Mouse (Mus musculus): ENCODE measurements around the gene Tcl1b1. TPM values are rescaled to one million over a fixed set of nuclear protein-coding genes. Genes with fewer than 3 reads are reported as not detected.
"Not testable (repeated sequence)": the region's sequence is repeated elsewhere in the genome, so short reads cannot be mapped to it uniquely, and the experiment has no call there.

The Tcl1b1 gene
- not detected in 2 replicates for polyA plus RNA-seq (2016; fragmentation: Nextera tagmentation; extraction: Ambion mirVana)

- WGBS = 88% methylated on average over 4 of the region's 4 CpGs
- no peak for DNase-seq (ENCODE audit: low spot score)
Observed at GRCm38 (mm10) chr12:105159390-105159789, at the start of gene Tcl1b1. Tcl1b1 (plus strand) TSS chr12:105159690.

GRCm38 (mm10) chr12:105109812-105110211, 49.7 kb upstream of the Tcl1b1 start:
- H3K27ac ChIP-seq (replicated peaks) = no peak overlapping the region
- H3K4me1 ChIP-seq = peaks cover 22% of the 10 kb centered on the region
- no peaks in the 10 kb centered on the region for H3K36me3 ChIP-seq (replicated peaks)
- no peak for DNase-seq (ENCODE audit: low spot score)
- H3K4me3 ChIP-seq = no peak overlapping the region
- no peaks in the 10 kb centered on the region for H3K9me3 ChIP-seq
- 61% methylated on average over 4 of the region's 4 CpGs for WGBS
- H3K27me3 ChIP-seq (replicated peaks; ENCODE audit: low read depth, poor library complexity, severe bottlenecking) = no peaks in the 10 kb centered on the region

More at GRCm38 (mm10) chr12:105159390-105159789, at the start of gene Tcl1b1:
- H3K27ac ChIP-seq (replicated peaks) = no peak within 1 kb of the TSS
- H3K4me3 ChIP-seq = no peak within 1 kb of the TSS
- H3K4me1 ChIP-seq = no peaks in the 10 kb centered on the region
- no peaks in the 10 kb centered on the region for H3K9me3 ChIP-seq
- H3K36me3 ChIP-seq (replicated peaks) = no peaks in the 10 kb centered on the region
- H3K27me3 ChIP-seq (replicated peaks; ENCODE audit: low read depth, poor library complexity, severe bottlenecking) = no peaks in the 10 kb centered on the region

- Histone ChIP-seq H3K27ac (replicated peaks) (no peak overlapping the region; the same call in 1 of the 2 replicates), H3K4me3 (no peak overlapping the region)
- 57% methylated on average over 13 of the region's 13 CpGs for WGBS
Observed at GRCm38 (mm10) chr12:105112321-105112988, 47.0 kb upstream of the Tcl1b1 start.

GRCm38 (mm10) chr12:105116648-105117047, 42.8 kb upstream of the Tcl1b1 start:
- H3K27ac ChIP-seq (replicated peaks) = no peak overlapping the region
- no peaks in the 10 kb centered on the region for H3K36me3 ChIP-seq (replicated peaks)
- DNase-seq (ENCODE audit: low spot score) = no peak
- no peak overlapping the region for H3K4me3 ChIP-seq
- no peaks in the 10 kb centered on the region for H3K9me3 ChIP-seq
- 86% methylated on average over 1 of the region's 1 CpGs for WGBS
- H3K27me3 ChIP-seq (replicated peaks; ENCODE audit: low read depth, poor library complexity, severe bottlenecking) = no peaks in the 10 kb centered on the region
- peaks cover 9% of the 10 kb centered on the region for H3K4me1 ChIP-seq

More at GRCm38 (mm10) chr12:105112321-105112988, 47.0 kb upstream of the Tcl1b1 start:
- no peak for DNase-seq (ENCODE audit: low spot score)
- H3K36me3 ChIP-seq (replicated peaks) = no peaks in the 10 kb centered on the region
- no peaks in the 10 kb centered on the region for H3K9me3 ChIP-seq
- no peaks in the 10 kb centered on the region for H3K27me3 ChIP-seq (replicated peaks; ENCODE audit: low read depth, poor library complexity, severe bottlenecking)
- H3K4me1 ChIP-seq = peaks cover 22% of the 10 kb centered on the region

- Histone ChIP-seq H3K4me1 (no peaks in the 10 kb centered on the region), H3K27ac (replicated peaks) (no peak overlapping the region), H3K36me3 (replicated peaks) (no peaks in the 10 kb centered on the region), H3K9me3 (no peaks in the 10 kb centered on the region), H3K27me3 (replicated peaks; ENCODE audit: low read depth, poor library complexity, severe bottlenecking) (no peaks in the 10 kb centered on the region), H3K4me3 (no peak overlapping the region)
- WGBS = 85% methylated on average over 6 of the region's 6 CpGs
- no peak for DNase-seq (ENCODE audit: low spot score)
Observed at GRCm38 (mm10) chr12:105125362-105125761, 34.1 kb upstream of the Tcl1b1 start.

GRCm38 (mm10) chr12:105126516-105126915, 33.0 kb upstream of the Tcl1b1 start:
- DNase-seq (ENCODE audit: low spot score) = no peak
- Histone ChIP-seq H3K36me3 (replicated peaks) (no peaks in the 10 kb centered on the region), H3K27ac (replicated peaks) (no peak overlapping the region), H3K27me3 (replicated peaks; ENCODE audit: low read depth, poor library complexity, severe bottlenecking) (no peaks in the 10 kb centered on the region), H3K4me1 (no peaks in the 10 kb centered on the region), H3K9me3 (no peaks in the 10 kb centered on the region), H3K4me3 (no peak overlapping the region)
- 43% methylated on average over 4 of the region's 4 CpGs for WGBS

- Histone ChIP-seq H3K4me1 (no peaks in the 10 kb centered on the region), H3K36me3 (replicated peaks) (no peaks in the 10 kb centered on the region), H3K9me3 (no peaks in the 10 kb centered on the region), H3K4me3 (no peak overlapping the region), H3K27me3 (replicated peaks; ENCODE audit: low read depth, poor library complexity, severe bottlenecking) (no peaks in the 10 kb centered on the region), H3K27ac (replicated peaks) (no peak overlapping the region)
- no peak for DNase-seq (ENCODE audit: low spot score)
- 89% methylated on average over 2 of the region's 2 CpGs for WGBS
Observed at GRCm38 (mm10) chr12:105127607-105128006, 31.9 kb upstream of the Tcl1b1 start.

- H3K4me3 ChIP-seq; H3K4me1 ChIP-seq; H3K36me3 ChIP-seq (replicated peaks); H3K9me3 ChIP-seq; H3K27me3 ChIP-seq (replicated peaks; ENCODE audit: low read depth, poor library complexity, severe bottlenecking); DNase-seq (ENCODE audit: low spot score); H3K27ac ChIP-seq (replicated peaks): not testable (repeated sequence)
- WGBS = 59% methylated on average over 3 of the region's 3 CpGs
Observed at GRCm38 (mm10) chr12:105129494-105130205, 29.8 kb upstream of the Tcl1b1 start.

- not testable (repeated sequence) for H3K27ac ChIP-seq (replicated peaks); DNase-seq (ENCODE audit: low spot score); H3K9me3 ChIP-seq; H3K4me1 ChIP-seq; H3K36me3 ChIP-seq (replicated peaks); H3K4me3 ChIP-seq; H3K27me3 ChIP-seq (replicated peaks; ENCODE audit: low read depth, poor library complexity, severe bottlenecking)
- WGBS = 71% methylated on average over 2 of the region's 2 CpGs
Observed at GRCm38 (mm10) chr12:105134167-105134566, 25.3 kb upstream of the Tcl1b1 start.

- H3K9me3 ChIP-seq; H3K4me3 ChIP-seq; H3K4me1 ChIP-seq; DNase-seq (ENCODE audit: low spot score); H3K27me3 ChIP-seq (replicated peaks; ENCODE audit: low read depth, poor library complexity, severe bottlenecking); H3K36me3 ChIP-seq (replicated peaks); H3K27ac ChIP-seq (replicated peaks): not testable (repeated sequence)
- 84% methylated on average over 4 of the region's 4 CpGs for WGBS
Observed at GRCm38 (mm10) chr12:105134826-105135225, 24.7 kb upstream of the Tcl1b1 start.

- WGBS = 88% methylated on average over 1 of the region's 1 CpGs
- not testable (repeated sequence) for H3K9me3 ChIP-seq; H3K36me3 ChIP-seq (replicated peaks); H3K4me3 ChIP-seq; H3K4me1 ChIP-seq; H3K27ac ChIP-seq (replicated peaks); DNase-seq (ENCODE audit: low spot score); H3K27me3 ChIP-seq (replicated peaks; ENCODE audit: low read depth, poor library complexity, severe bottlenecking)
Observed at GRCm38 (mm10) chr12:105137729-105138128, 21.8 kb upstream of the Tcl1b1 start.

GRCm38 (mm10) chr12:105143096-105143495, 16.4 kb upstream of the Tcl1b1 start:
- Histone ChIP-seq H3K9me3 (no peaks in the 10 kb centered on the region), H3K36me3 (replicated peaks) (no peaks in the 10 kb centered on the region), H3K4me3 (no peak overlapping the region), H3K27me3 (replicated peaks; ENCODE audit: low read depth, poor library complexity, severe bottlenecking) (no peaks in the 10 kb centered on the region), H3K27ac (replicated peaks) (no peak overlapping the region), H3K4me1 (no peaks in the 10 kb centered on the region)
- no peak for DNase-seq (ENCODE audit: low spot score)
- WGBS = 88% methylated on average over 3 of the region's 3 CpGs

GRCm38 (mm10) chr12:105144928-105145327, 14.6 kb upstream of the Tcl1b1 start:
- 38% methylated on average over 1 of the region's 1 CpGs for WGBS

More at GRCm38 (mm10) chr12:105144928-105145327, 14.6 kb upstream of the Tcl1b1 start:
- H3K36me3 ChIP-seq (replicated peaks); H3K27ac ChIP-seq (replicated peaks); DNase-seq (ENCODE audit: low spot score); H3K4me1 ChIP-seq; H3K4me3 ChIP-seq; H3K9me3 ChIP-seq; H3K27me3 ChIP-seq (replicated peaks; ENCODE audit: low read depth, poor library complexity, severe bottlenecking): not testable (repeated sequence)
